Mouse (Mus musculus) limb, embryonic 11.5 days (tissue): Measurements from ENCODE around the gene Rbl1. TPM values are rescaled to one million over a fixed set of nuclear protein-coding genes. Genes with fewer than 3 reads are reported as not detected.
"Not testable (repeated sequence)": the region's sequence is repeated elsewhere in the genome, so short reads cannot be mapped to it uniquely, and the experiment has no call there.

ENCODE experiments used
- ATAC-seq: fragments of 200-750 bp; cut with Nextera tagmentation; 2 replicates; pipeline ENCODE4 v1.8.0; 2017; ENCODE audit warnings: low read depth; ENCODE audit not compliant: insufficient number of reproducible peaks, low FRiP score, low TSS enrichment
- DNase-seq: peaks from one replicate; pipeline ENCODE4 v3.0.0-alpha.2; 2015; ENCODE audit warnings: low spot score
- H3K27ac ChIP-seq: fragments of 300-500 bp; sonication (generic); replicated peaks from 2 replicates; pipeline ENCODE4 v1.5.1; 2014; ENCODE audit warnings: low read depth, mild to moderate bottlenecking, low read length
- H3K27me3 ChIP-seq: fragments of 300-500 bp; sonication (generic); 2 replicates; pipeline ENCODE4 v1.6.1; 2014; ENCODE audit warnings: mild to moderate bottlenecking, low read length, mixed read lengths; ENCODE audit not compliant: control insufficient read depth, insufficient read depth
- H3K36me3 ChIP-seq: fragments of 300-500 bp; sonication (generic); 2 replicates; pipeline ENCODE4 v1.6.1; 2014; ENCODE audit warnings: mild to moderate bottlenecking, low read length, moderate library complexity, mixed read lengths; ENCODE audit not compliant: control insufficient read depth, insufficient read depth
- H3K4me1 ChIP-seq: fragments of 300-500 bp; sonication (generic); 2 replicates; pipeline ENCODE4 v1.6.1; 2014; ENCODE audit warnings: low read length, mixed read lengths; ENCODE audit not compliant: control insufficient read depth, insufficient read depth
- H3K4me2 ChIP-seq: fragments of 300-500 bp; sonication (generic); 2 replicates; pipeline ENCODE4 v1.6.1; 2014; ENCODE audit warnings: low read depth, mild to moderate bottlenecking, moderate library complexity; ENCODE audit not compliant: severe bottlenecking
- H3K4me3 ChIP-seq: fragments of 300-500 bp; sonication (generic); 2 replicates; pipeline ENCODE4 v1.5.1; 2014; ENCODE audit warnings: low read depth, low read length
- H3K9ac ChIP-seq: fragments of 300-500 bp; sonication (generic); 2 replicates; pipeline ENCODE4 v1.6.1; 2014; ENCODE audit warnings: mild to moderate bottlenecking, low read length
- H3K9me3 ChIP-seq: fragments of 300-500 bp; sonication (generic); 2 replicates; pipeline ENCODE4 v1.6.1; 2016; ENCODE audit warnings: low read length; ENCODE audit not compliant: control insufficient read depth
- WGBS: fragments of 180-500 bp; shearing (Covaris S2); extraction: QIAGEN DNeasy Blood & Tissue Kit; methylation state at CpG from one replicate; pipeline ENCODE4 v1.1.7; 2014; 5-methylcytosine and 5-hydroxymethylcytosine counted together
- polyA plus RNA-seq: library from polyadenylated mRNA; unstranded; fragments of >200 nt; fragmentation: Nextera tagmentation; extraction: Ambion mirVana; gene quantifications from 2 replicates; pipeline ENCODE4 v1.2.1, GENCODE M21; 2014

Rbl1 gene
- 30.0 and 30.8 TPM in 2 replicates for polyA plus RNA-seq

- Histone ChIP-seq H3K4me3 (peak within 1 kb of the TSS; percentile 70), H3K4me2 (peak within 1 kb of the TSS; percentile 83), H3K27me3 (no peaks in the 10 kb centered on the region), H3K4me1 (no peaks in the 10 kb centered on the region), H3K9ac (peak within 1 kb of the TSS; percentile 95), H3K9me3 (no peaks in the 10 kb centered on the region), H3K27ac (peak within 1 kb of the TSS; percentile 99), H3K36me3 (no peaks in the 10 kb centered on the region)
- peak; percentile 94 for DNase-seq
- ATAC-seq, result peak; percentile 71
- under 1% methylated on average over 72 of the region's 73 CpGs for WGBS
Observed at GRCm38 (mm10) chr2:157204366-157205218, at the start of gene Rbl1. TSS of gene Rbl1 (minus strand) at chr2:157204534.

GRCm38 (mm10) chr2:157248111-157248510 is 43.8 kb upstream of the Rbl1 start:
- DNase-seq, result no peak
- Histone ChIP-seq H3K4me1 (no peaks in the 10 kb centered on the region), H3K4me2 (no peak overlapping the region), H3K27me3 (no peaks in the 10 kb centered on the region), H3K9ac (no peak overlapping the region), H3K4me3 (no peak overlapping the region), H3K27ac (no peak overlapping the region), H3K36me3 (no peaks in the 10 kb centered on the region), H3K9me3 (no peaks in the 10 kb centered on the region)
- ATAC-seq, result no peak

GRCm38 (mm10) chr2:157245603-157246002 is 41.3 kb upstream of the Rbl1 start:
- H3K4me3 ChIP-seq, result no peak overlapping the region
- H3K4me2 ChIP-seq, result no peak overlapping the region
- H3K4me1 ChIP-seq, result no peaks in the 10 kb centered on the region
- H3K27ac ChIP-seq, result no peak overlapping the region
- H3K27me3 ChIP-seq, result no peaks in the 10 kb centered on the region
- ATAC-seq, result no peak
- H3K9me3 ChIP-seq, result no peaks in the 10 kb centered on the region
- H3K9ac ChIP-seq, result no peak overlapping the region
- 74% methylated on average over 2 of the region's 2 CpGs for WGBS
- H3K36me3 ChIP-seq, result no peaks in the 10 kb centered on the region
- no peak for DNase-seq

- Histone ChIP-seq H3K27me3 (no peaks in the 10 kb centered on the region), H3K9me3 (no peaks in the 10 kb centered on the region), H3K36me3 (no peaks in the 10 kb centered on the region), H3K27ac (no peak overlapping the region), H3K9ac (no peak overlapping the region), H3K4me3 (no peak overlapping the region), H3K4me2 (no peak overlapping the region), H3K4me1 (no peaks in the 10 kb centered on the region)
- ATAC-seq (no peak), DNase-seq (no peak)
- WGBS, result 26% methylated on average over 5 of the region's 5 CpGs
Observed at GRCm38 (mm10) chr2:157245001-157245400, 40.7 kb upstream of the Rbl1 start.

- Histone ChIP-seq H3K4me2 (no peak overlapping the region), H3K9ac (no peak overlapping the region)
- 92% methylated on average over 8 of the region's 8 CpGs for WGBS
Observed at GRCm38 (mm10) chr2:157235946-157236345, 31.6 kb upstream of the Rbl1 start.

GRCm38 (mm10) chr2:157221916-157222315 is 17.6 kb upstream of the Rbl1 start:
- H3K9me3 ChIP-seq, H3K4me3 ChIP-seq, H3K27me3 ChIP-seq, H3K36me3 ChIP-seq, H3K4me2 ChIP-seq, H3K27ac ChIP-seq, DNase-seq, H3K9ac ChIP-seq, H3K4me1 ChIP-seq, ATAC-seq: not testable (repeated sequence)
- whole genome bisulfite sequencing, result 92% methylated on average over 3 of the region's 3 CpGs

More at GRCm38 (mm10) chr2:157235946-157236345, 31.6 kb upstream of the Rbl1 start:
- Histone ChIP-seq H3K36me3 (no peaks in the 10 kb centered on the region), H3K9me3 (no peaks in the 10 kb centered on the region), H3K27ac (no peak overlapping the region), H3K4me1 (no peaks in the 10 kb centered on the region), H3K27me3 (no peaks in the 10 kb centered on the region), H3K4me3 (no peak overlapping the region)
- ATAC-seq (no peak), DNase-seq (no peak)

- Histone ChIP-seq H3K27me3 (no peaks in the 10 kb centered on the region), H3K36me3 (no peaks in the 10 kb centered on the region), H3K9me3 (no peaks in the 10 kb centered on the region), H3K9ac (no peak overlapping the region), H3K4me3 (no peak overlapping the region), H3K4me1 (no peaks in the 10 kb centered on the region), H3K4me2 (no peak overlapping the region), H3K27ac (no peak overlapping the region)
- no peak for ATAC-seq
- DNase-seq, result no peak
- 82% methylated on average over 6 of the region's 6 CpGs for WGBS
Observed at GRCm38 (mm10) chr2:157220108-157220507, 15.8 kb upstream of the Rbl1 start.

GRCm38 (mm10) chr2:157211731-157212130 is 7.4 kb upstream of the Rbl1 start:
- Histone ChIP-seq H3K4me1 (no peaks in the 10 kb centered on the region), H3K36me3 (no peaks in the 10 kb centered on the region), H3K4me3 (no peak overlapping the region), H3K27ac (no peak overlapping the region), H3K4me2 (no peak overlapping the region), H3K9me3 (no peaks in the 10 kb centered on the region), H3K9ac (no peak overlapping the region), H3K27me3 (no peaks in the 10 kb centered on the region)
- DNase-seq (no peak), ATAC-seq (no peak)
- WGBS, result 95% methylated on average over 7 of the region's 7 CpGs
